Mouse (Mus musculus) right cerebral cortex, postnatal 4 days (tissue): ENCODE measurements around the gene Decr2.
"Not testable (repeated sequence)": the region's sequence is repeated elsewhere in the genome, so short reads cannot be mapped to it uniquely, and the experiment has no call there.

Experiments
- DNase-seq: peaks from one replicate; pipeline ENCODE4 v3.0.0-alpha.2; 2022

Decr2 gene

GRCm38 (mm10) chr17:26055164-26055563 is 35.0 kb downstream of the Decr2 start:
- DNase-seq: no peak

DNA sequence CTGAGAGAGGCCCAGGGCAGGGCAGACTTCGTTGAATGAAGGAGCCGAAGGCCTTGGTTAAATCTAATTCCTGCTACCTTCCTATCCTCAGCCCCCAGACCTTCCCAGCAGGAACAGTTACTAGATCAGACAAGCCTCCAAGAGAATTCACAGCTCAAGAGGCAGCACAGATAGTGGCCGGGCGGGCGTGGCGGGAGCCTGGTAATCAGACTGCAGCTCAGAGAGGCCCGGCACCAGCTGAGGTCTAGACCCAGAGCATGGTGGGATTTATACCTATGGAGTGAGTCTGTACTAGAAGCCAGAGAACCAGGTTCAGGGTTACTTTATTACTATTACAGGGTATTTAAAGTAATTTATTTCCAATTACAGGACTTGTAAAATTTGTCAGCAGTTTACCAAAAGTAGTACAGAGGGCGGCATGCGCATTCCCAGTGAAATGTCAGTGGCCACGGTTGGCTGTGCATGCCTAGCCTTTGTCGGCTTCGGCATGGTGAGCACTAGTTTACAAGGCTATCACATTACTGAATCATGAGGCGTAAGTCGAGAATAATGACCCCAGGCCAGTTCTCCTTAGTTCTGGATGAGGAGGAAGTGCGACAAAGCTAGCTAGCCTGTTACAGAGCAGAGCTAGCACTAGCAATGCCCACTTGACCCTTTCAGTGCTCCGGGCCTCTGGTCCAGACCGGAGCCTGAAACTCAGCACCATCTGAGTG is 35.8 kb downstream of the Decr2 start:
- DNase-seq: no peak

- no peak for DNase-seq
These were observed 37.4 kb downstream of the Decr2 start for GRCm38 (mm10) chr17:26052706-26053105.

DNA sequence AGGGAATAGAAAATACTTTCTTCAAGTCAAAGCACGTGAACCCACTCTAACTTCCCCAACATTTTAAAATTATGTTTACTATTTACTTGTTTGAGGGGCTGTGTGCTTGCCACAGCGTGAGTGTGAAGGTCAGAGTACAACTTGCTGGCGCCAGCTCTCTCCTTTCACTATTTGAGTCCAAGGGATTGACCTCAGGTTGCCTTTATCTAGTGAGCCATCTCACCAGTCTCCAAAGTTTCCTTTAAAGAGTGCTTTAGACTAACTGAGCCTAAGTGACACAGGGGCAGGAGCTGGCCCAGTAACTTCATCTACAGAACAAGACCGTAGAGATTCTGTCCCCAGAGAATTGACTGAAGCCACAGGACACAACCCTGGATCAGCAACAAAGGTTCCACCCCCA is 38.1 kb downstream of the Decr2 start:
- no peak for DNase-seq

DNA sequence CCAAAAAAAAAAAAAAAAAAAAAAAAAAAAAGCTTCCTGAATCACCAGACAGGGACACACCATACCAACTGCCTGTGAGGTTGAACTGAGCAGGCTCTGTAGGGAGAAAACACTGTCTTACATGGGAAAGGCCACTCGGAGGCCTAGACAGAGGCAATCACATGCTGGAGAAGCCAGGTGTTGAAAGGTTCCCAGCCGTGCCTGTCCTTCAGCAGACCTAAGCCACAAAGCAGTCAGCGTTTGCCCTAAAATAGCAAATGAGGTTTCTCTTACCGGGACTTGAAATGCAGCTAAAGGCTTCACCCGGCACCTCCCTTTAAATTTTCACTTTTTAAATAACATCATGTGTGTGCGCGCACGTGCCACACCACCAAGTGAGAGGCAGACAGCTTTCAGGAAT is 42.0 kb downstream of the Decr2 start:
- DNase-seq: no peak

- no peak for DNase-seq
These were observed 43.7 kb downstream of the Decr2 start for GRCm38 (mm10) chr17:26046253-26046997.

DNA sequence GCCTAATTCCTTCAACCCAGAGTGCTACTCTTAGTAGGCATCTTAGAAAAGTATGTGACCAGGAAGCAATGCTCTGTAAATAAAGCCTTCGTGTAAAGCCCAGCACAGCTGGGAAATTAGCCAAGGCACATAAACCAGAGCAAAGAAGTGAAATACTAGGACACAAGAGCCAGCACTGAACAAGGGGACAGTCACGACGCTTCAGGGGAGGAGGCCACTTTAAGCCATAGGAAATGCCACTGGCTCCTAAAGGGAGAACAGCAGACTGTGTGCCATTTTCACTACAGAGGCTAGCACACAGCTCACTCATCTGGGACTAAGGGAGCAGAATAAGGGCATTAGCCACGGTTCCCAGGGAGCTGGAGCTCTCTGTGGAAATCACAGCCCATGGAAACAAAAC is 44.9 kb downstream of the Decr2 start:
- no peak for DNase-seq

GRCm38 (mm10) chr17:26043249-26043636 is 46.9 kb downstream of the Decr2 start:
- DNase-seq: peak; percentile 86

GRCm38 (mm10) chr17:26042599-26043248 is 47.4 kb downstream of the Decr2 start:
- peak; percentile 24 for DNase-seq

DNA sequence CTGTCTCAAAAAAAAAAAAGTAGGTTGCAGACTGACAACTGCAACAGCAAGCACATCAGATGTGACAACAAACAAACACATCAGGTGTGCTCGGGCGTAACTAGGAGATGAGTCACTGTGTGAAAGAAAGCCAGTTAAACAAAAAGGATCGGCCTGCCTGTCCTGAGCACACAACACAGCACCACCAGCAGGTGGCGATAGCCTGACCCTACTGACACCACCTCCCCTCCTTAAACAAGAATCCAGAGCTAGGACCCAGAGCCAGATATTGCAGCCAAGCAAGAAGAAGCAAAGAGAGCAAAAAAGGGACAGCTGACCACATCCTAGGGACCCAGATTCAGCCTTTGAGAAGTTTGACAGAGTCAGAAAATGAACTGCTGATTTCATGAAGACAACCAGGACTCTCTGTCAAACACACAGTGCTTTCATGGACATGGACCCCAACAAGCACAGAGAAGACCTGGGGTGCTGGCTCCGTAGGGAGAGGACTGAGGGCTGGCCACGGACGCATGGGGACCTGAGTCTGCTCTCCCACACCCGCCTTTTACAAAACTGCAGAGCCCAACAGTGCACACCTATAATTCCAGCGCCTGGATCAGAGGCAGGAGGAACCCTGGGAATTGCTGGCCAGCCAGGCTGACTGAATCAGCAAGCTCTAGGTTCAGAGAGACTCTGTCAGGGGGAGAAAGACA is 48.9 kb downstream of the Decr2 start:
- DNase-seq: peak; percentile 37

DNA sequence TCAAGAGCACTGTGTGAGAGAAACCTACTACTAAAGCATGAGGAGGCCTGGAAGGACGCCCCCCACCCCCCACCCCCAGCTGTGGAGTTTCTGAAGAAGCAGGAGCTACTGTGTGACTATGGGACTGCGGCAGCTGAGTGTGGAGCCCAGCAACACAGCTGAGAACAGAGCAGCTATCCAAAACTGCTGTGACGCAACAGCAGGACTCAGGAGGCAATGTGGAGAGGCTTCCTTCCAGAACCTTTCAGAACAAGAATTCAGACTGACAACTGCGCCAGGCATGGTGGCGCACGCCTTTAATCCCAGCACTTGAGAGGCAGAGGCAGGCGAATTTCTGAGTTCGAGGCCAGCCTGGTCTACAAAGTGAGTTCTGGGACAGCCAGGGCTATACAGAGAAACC is 49.4 kb downstream of the Decr2 start:
- not testable (repeated sequence) for DNase-seq

- no peak for DNase-seq
These were observed 58.1 kb downstream of the Decr2 start for GRCm38 (mm10) chr17:26032037-26032436.

- no peak for DNase-seq
These were observed 58.6 kb downstream of the Decr2 start for GRCm38 (mm10) chr17:26031583-26031982.
